Mouse (Mus musculus): Measurements from ENCODE around the gene Rapsn. TPM values are rescaled to one million over a fixed set of nuclear protein-coding genes. Genes with fewer than 3 reads are reported as not detected.

The Rapsn gene
- polyA plus RNA-seq, 1 experiment from 2014 or later: 0.57 TPM

DNA sequence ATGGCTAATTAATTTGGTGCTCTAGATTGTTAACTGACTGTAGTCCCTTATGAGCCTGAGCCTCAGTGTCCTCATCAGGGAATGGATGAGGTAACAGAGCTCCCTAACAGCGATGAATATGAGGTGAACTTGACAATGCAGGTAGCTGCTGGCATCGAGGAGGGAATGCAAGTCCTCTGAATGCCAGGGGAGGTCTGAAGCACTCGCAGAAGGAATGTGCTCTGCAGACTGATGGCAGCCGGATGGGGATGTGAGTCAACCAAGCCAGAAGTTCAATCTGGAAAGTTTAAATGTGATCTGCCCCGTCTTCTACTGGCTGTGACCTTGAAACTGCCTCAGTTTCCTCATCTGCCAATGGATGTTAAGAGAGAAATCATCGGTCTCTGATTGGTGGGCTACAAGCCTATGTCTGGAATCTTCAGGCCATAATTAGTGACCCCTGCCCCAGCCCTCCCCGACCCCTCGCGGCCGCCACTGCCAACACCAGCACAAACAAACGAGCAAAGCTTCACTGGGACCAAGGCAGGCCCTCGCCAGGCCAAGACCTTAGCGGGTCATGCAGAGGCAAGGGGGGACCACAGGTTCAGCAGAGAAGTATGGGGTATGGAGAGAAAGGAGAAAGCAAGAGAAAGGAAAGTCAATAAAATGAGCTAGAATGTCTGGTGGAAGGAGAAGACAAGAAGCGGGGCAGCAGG, 34.0 kb downstream of the Rapsn start:
- peak overlapping the region; percentile 81 for H3K9ac ChIP-seq (replicated peaks; ENCODE audit: low read length)
- ATAC-seq (ENCODE audit: low FRiP score, low TSS enrichment) (no peak), DNase-seq (peak; percentile 16)
- no peaks in the 10 kb centered on the region for H3K27me3 ChIP-seq (ENCODE audit: control insufficient read depth, insufficient read depth, low read length)
- H3K9me3 ChIP-seq (ENCODE audit: control insufficient read depth, low read length): no peaks in the 10 kb centered on the region
- peak overlapping the region; percentile 76 for H3K27ac ChIP-seq (replicated peaks; ENCODE audit: low read depth, low read length)
- peak overlapping the region; percentile 64 for H3K4me2 ChIP-seq (ENCODE audit: low read length)
- H3K4me3 ChIP-seq (replicated peaks; ENCODE audit: low read depth, low read length): peak overlapping the region; percentile 66
- peaks cover 23% of the 10 kb centered on the region for H3K36me3 ChIP-seq (ENCODE audit: control insufficient read depth, insufficient read depth, low read length)
- H3K4me1 ChIP-seq (ENCODE audit: control insufficient read depth, insufficient read depth, low read length): peaks cover 23% of the 10 kb centered on the region
- WGBS: 8% methylated on average over 14 of the region's 14 CpGs

DNA sequence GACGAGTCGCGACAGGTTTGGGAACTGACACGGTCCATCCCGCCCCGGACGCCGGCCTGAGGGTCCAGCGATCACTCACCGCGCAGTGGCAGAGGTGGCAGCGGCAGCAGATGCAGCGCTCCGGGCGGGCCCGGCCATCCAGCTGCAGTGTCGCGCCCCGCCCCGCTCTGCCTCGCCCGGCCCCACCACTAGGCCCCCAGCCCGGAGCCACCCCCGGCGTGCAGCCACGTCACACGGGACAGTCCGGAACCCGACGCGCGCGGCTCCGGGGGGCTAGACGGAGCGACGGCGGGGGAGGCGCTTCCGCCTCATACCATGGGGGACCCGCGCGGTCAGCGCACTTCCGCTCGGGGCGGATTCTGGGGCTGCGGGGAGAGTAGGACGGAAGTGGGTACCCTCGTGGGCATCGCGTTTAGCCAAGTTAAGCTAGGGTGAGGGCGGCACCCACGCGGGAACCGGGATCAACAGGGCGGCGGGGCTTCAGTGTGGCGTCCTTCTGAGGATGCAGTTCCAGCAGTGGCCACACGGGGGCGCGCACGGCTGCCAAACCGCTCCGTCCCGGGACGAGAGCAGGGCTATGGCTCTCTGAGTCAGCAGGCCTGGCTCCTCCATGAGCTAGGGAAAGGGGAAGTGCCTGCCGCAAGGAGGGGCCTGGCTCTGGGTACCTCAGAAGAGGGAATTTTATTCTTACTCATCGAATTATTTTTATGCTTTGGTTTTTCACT, 34.8 kb downstream of the Rapsn start, which contains the start of gene Slc39a13:
TSS of gene Slc39a13 (minus strand) at position 342 of the 725 bp plus-strand sequence.
- Histone ChIP-seq H3K27ac (replicated peaks; ENCODE audit: low read depth, low read length) (peak within 1 kb of the TSS; percentile 76), H3K9me3 (ENCODE audit: control insufficient read depth, low read length) (no peaks in the 10 kb centered on the region), H3K4me3 (replicated peaks; ENCODE audit: low read depth, low read length) (peak within 1 kb of the TSS; percentile 66), H3K36me3 (ENCODE audit: control insufficient read depth, insufficient read depth, low read length) (peaks cover 16% of the 10 kb centered on the region), H3K27me3 (ENCODE audit: control insufficient read depth, insufficient read depth, low read length) (no peaks in the 10 kb centered on the region), H3K9ac (replicated peaks; ENCODE audit: low read length) (peak within 1 kb of the TSS; percentile 81), H3K4me2 (ENCODE audit: low read length) (peak within 1 kb of the TSS; percentile 64), H3K4me1 (ENCODE audit: control insufficient read depth, insufficient read depth, low read length) (peaks cover 23% of the 10 kb centered on the region)
- WGBS: 1% methylated on average over 69 of the region's 69 CpGs
- ATAC-seq (ENCODE audit: low FRiP score, low TSS enrichment) (peak; percentile 96), DNase-seq (peak; percentile 96)

DNA sequence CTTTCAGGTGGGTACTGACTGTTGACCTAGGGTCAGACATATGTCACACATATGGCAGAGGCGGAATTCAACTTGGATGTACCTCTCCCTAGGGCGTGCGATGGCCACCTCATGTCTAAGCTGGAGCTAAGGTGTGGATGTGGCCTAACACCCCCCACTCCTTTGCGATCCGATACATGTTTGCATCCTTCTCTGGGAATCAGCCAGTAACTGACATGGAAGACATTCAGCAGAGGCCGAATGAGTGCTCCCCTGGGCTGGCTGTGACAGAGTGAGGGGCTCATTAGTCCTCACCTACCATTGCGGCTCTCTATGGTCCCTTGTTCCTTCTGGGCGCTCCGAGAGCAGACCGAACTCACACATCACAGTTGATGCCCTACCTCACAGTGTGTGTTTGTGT, 35.6 kb downstream of the Rapsn start:
- WGBS: 86% methylated on average over 10 of the region's 10 CpGs
- Histone ChIP-seq H3K4me3 (replicated peaks; ENCODE audit: low read depth, low read length) (peak overlapping the region; percentile 66; the same call in 1 of the 2 replicates), H3K36me3 (ENCODE audit: control insufficient read depth, insufficient read depth, low read length) (peaks cover 15% of the 10 kb centered on the region), H3K27ac (replicated peaks; ENCODE audit: low read depth, low read length) (peak overlapping the region; percentile 76), H3K27me3 (ENCODE audit: control insufficient read depth, insufficient read depth, low read length) (no peaks in the 10 kb centered on the region), H3K9ac (replicated peaks; ENCODE audit: low read length) (peak overlapping the region; percentile 81), H3K4me1 (ENCODE audit: control insufficient read depth, insufficient read depth, low read length) (peaks cover 23% of the 10 kb centered on the region), H3K4me2 (ENCODE audit: low read length) (peak overlapping the region; percentile 64), H3K9me3 (ENCODE audit: control insufficient read depth, low read length) (no peaks in the 10 kb centered on the region)
- no peak for ATAC-seq (ENCODE audit: low FRiP score, low TSS enrichment)
- DNase-seq: no peak

GRCm38 (mm10) chr2:91072092-91072491, 36.7 kb downstream of the Rapsn start:
- ATAC-seq (ENCODE audit: low FRiP score, low TSS enrichment): no peak
- no peaks in the 10 kb centered on the region for H3K9me3 ChIP-seq (ENCODE audit: control insufficient read depth, low read length)
- H3K27ac ChIP-seq (replicated peaks; ENCODE audit: low read depth, low read length): no peak overlapping the region
- peaks cover 23% of the 10 kb centered on the region for H3K4me1 ChIP-seq (ENCODE audit: control insufficient read depth, insufficient read depth, low read length)
- H3K4me3 ChIP-seq (replicated peaks; ENCODE audit: low read depth, low read length): no peak overlapping the region
- H3K27me3 ChIP-seq (ENCODE audit: control insufficient read depth, insufficient read depth, low read length): no peaks in the 10 kb centered on the region
- H3K9ac ChIP-seq (replicated peaks; ENCODE audit: low read length): no peak overlapping the region
- no peak for DNase-seq
- H3K36me3 ChIP-seq (ENCODE audit: control insufficient read depth, insufficient read depth, low read length): peaks cover 6% of the 10 kb centered on the region; the same call in 1 of the 2 replicates
- no peak overlapping the region for H3K4me2 ChIP-seq (ENCODE audit: low read length)
- WGBS: 23% methylated on average over 1 of the region's 1 CpGs

DNA sequence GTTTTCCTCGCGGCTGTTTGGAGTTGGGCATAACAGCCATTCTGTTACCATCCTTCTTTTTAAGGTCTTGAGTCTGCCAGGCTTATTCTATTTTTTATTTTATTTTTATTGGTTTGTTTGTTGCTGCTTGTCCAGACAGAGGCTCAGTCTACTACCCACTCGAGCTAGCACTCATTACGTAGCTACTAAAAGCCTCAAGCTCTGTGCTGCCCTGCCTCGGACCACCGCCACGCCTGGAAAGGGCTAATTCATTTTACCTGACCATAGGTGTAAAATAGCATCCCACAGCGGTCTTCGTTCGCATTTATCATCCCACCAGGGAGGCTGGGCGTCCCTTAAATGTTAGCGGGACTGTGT, 42.5 kb downstream of the Rapsn start:
- ATAC-seq (ENCODE audit: low FRiP score, low TSS enrichment) (peak; percentile 15; the same call in 1 of the 2 replicates), DNase-seq (no peak)
- Histone ChIP-seq H3K27ac (replicated peaks; ENCODE audit: low read depth, low read length) (0 out of 2 replicates have a peak overlapping the region, but pooled peaks have one; percentile 33), H3K9ac (replicated peaks; ENCODE audit: low read length) (peak overlapping the region; percentile 71), H3K4me2 (ENCODE audit: low read length) (peak overlapping the region; percentile 88), H3K9me3 (ENCODE audit: control insufficient read depth, low read length) (no peaks in the 10 kb centered on the region), H3K27me3 (ENCODE audit: control insufficient read depth, insufficient read depth, low read length) (no peaks in the 10 kb centered on the region), H3K4me3 (replicated peaks; ENCODE audit: low read depth, low read length) (peak overlapping the region; percentile 44), H3K36me3 (ENCODE audit: control insufficient read depth, insufficient read depth, low read length) (no peaks in the 10 kb centered on the region), H3K4me1 (ENCODE audit: control insufficient read depth, insufficient read depth, low read length) (no peaks in the 10 kb centered on the region)
- WGBS: 17% methylated on average over 12 of the region's 12 CpGs

- H3K4me2 ChIP-seq (ENCODE audit: low read length): peak overlapping the region; percentile 88
- H3K9me3 ChIP-seq (ENCODE audit: control insufficient read depth, low read length): no peaks in the 10 kb centered on the region
- ATAC-seq (ENCODE audit: low FRiP score, low TSS enrichment) (peak; percentile 72; the same call in 1 of the 2 replicates), DNase-seq (peak; percentile 64)
- H3K4me3 ChIP-seq (replicated peaks; ENCODE audit: low read depth, low read length): peak overlapping the region; percentile 44
- H3K27me3 ChIP-seq (ENCODE audit: control insufficient read depth, insufficient read depth, low read length): no peaks in the 10 kb centered on the region
- H3K4me1 ChIP-seq (ENCODE audit: control insufficient read depth, insufficient read depth, low read length): no peaks in the 10 kb centered on the region
- peak overlapping the region; percentile 71 for H3K9ac ChIP-seq (replicated peaks; ENCODE audit: low read length)
- H3K36me3 ChIP-seq (ENCODE audit: control insufficient read depth, insufficient read depth, low read length): no peaks in the 10 kb centered on the region
- under 1% methylated on average over 33 of the region's 36 CpGs for WGBS
- H3K27ac ChIP-seq (replicated peaks; ENCODE audit: low read depth, low read length): peak overlapping the region; percentile 33; the same call in 1 of the 2 replicates
Measured at GRCm38 (mm10) chr2:91078314-91079025, 43.0 kb downstream of the Rapsn start.

- Histone ChIP-seq H3K4me1 (ENCODE audit: control insufficient read depth, insufficient read depth, low read length) (no peaks in the 10 kb centered on the region), H3K9ac (replicated peaks; ENCODE audit: low read length) (peak overlapping the region; percentile 71), H3K4me3 (replicated peaks; ENCODE audit: low read depth, low read length) (peak overlapping the region; percentile 44), H3K4me2 (ENCODE audit: low read length) (peak overlapping the region; percentile 88), H3K27ac (replicated peaks; ENCODE audit: low read depth, low read length) (peak overlapping the region; percentile 33; the same call in 1 of the 2 replicates), H3K36me3 (ENCODE audit: control insufficient read depth, insufficient read depth, low read length) (no peaks in the 10 kb centered on the region), H3K9me3 (ENCODE audit: control insufficient read depth, low read length) (no peaks in the 10 kb centered on the region), H3K27me3 (ENCODE audit: control insufficient read depth, insufficient read depth, low read length) (no peaks in the 10 kb centered on the region)
- WGBS: 30% methylated on average over 5 of the region's 5 CpGs
- DNase-seq (peak; percentile 42), ATAC-seq (ENCODE audit: low FRiP score, low TSS enrichment) (no peak)
Measured at GRCm38 (mm10) chr2:91079026-91079384, 43.6 kb downstream of the Rapsn start.

DNA sequence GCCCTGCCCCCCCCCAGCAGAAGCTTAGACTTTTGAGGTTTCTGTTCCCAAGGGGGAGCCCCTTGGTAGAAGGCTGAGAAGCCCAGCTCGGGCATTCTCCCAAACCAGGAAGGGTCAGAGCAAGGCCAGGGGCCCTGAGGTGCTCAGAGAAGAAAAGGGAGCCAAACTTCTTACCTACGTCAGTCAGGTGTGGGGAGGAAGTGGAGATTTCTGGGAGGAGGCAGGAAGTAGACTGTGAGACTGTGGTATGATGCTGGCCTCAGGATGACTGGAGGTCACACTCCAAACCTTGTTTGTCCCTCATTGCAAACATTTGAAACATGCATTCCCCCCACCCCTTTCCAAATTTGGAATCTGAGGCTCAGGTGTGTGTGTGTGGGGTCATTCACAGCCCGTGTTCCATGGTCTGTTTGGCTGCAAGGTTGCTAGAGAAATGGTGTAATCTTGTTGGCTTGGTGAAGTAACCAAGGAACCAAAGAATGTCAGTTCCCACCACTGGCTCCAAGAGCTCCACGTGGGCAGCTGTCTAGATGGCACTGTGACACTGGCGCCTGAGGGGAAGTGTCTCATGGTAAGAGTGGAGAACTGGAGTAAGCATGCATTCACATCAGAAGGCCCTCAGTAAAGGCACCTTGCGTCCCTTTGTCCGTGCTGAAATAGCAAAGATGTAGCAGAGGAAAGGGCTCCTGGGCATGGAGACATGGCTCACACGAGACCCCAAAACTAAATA, 45.5 kb downstream of the Rapsn start:
- no peaks in the 10 kb centered on the region for H3K9me3 ChIP-seq (ENCODE audit: control insufficient read depth, low read length)
- no peak overlapping the region for H3K4me3 ChIP-seq (replicated peaks; ENCODE audit: low read depth, low read length)
- DNase-seq: no peak
- no peak overlapping the region for H3K4me2 ChIP-seq (ENCODE audit: low read length)
- 83% methylated on average over 8 of the region's 8 CpGs for WGBS
- no peaks in the 10 kb centered on the region for H3K36me3 ChIP-seq (ENCODE audit: control insufficient read depth, insufficient read depth, low read length)
- H3K27ac ChIP-seq (replicated peaks; ENCODE audit: low read depth, low read length): no peak overlapping the region
- no peak for ATAC-seq (ENCODE audit: low FRiP score, low TSS enrichment)
- no peaks in the 10 kb centered on the region for H3K4me1 ChIP-seq (ENCODE audit: control insufficient read depth, insufficient read depth, low read length)
- H3K9ac ChIP-seq (replicated peaks; ENCODE audit: low read length): no peak overlapping the region
- H3K27me3 ChIP-seq (ENCODE audit: control insufficient read depth, insufficient read depth, low read length): no peaks in the 10 kb centered on the region

Measured in midbrain, embryonic 14.5 days (tissue).